Mouse (Mus musculus) kidney, adult 2 months (tissue): Measurements from ENCODE around the gene E2f6. TPM values are rescaled to one million over a fixed set of nuclear protein-coding genes. Genes with fewer than 3 reads are reported as not detected.

Experiments used
- DNase-seq: peaks from one replicate; pipeline ENCODE4 v3.0.0; 2021
- H3K27ac ChIP-seq: fragments of 200-500 bp; 2 replicates; pipeline ENCODE4 v1.5.1; 2012; ENCODE audit warnings: low read depth, low read length, control low read depth, inconsistent platforms; ENCODE audit not compliant: insufficient read depth
- H3K27me3 ChIP-seq: fragments of 200-500 bp; replicated peaks from 2 replicates; pipeline ENCODE4 v1.6.1; 2012; ENCODE audit warnings: mild to moderate bottlenecking, moderate library complexity, low read length, inconsistent platforms; ENCODE audit not compliant: control insufficient read depth, insufficient read depth
- H3K36me3 ChIP-seq: fragments of 200-500 bp; 2 replicates; pipeline ENCODE4 v1.6.1; 2012; ENCODE audit warnings: mild to moderate bottlenecking, moderate library complexity, low read length, inconsistent platforms; ENCODE audit not compliant: control insufficient read depth, insufficient read depth
- H3K4me1 ChIP-seq: fragments of 200-500 bp; 2 replicates; pipeline ENCODE4 v1.6.1; 2011; ENCODE audit warnings: low read length; ENCODE audit not compliant: control insufficient read depth, insufficient read depth
- H3K4me3 ChIP-seq: fragments of 200-500 bp; 2 replicates; pipeline ENCODE4 v1.5.1; 2011; ENCODE audit warnings: mild to moderate bottlenecking, low read depth, low read length, control low read depth; ENCODE audit not compliant: insufficient read depth
- CTCF ChIP-seq: fragments of 200-500 bp; conservative IDR thresholded peaks from 2 replicates; pipeline ENCODE4 v1.5.1; 2011; ENCODE audit warnings: low read depth, mild to moderate bottlenecking, control low read depth, low read length, moderate library complexity, mixed read lengths; ENCODE audit not compliant: insufficient read depth, insufficient read length
- POLR2A ChIP-seq: fragments of 200-500 bp; IDR thresholded peaks from one replicate; pipeline ENCODE4 v1.6.1; 2011; ENCODE audit warnings: low read depth, low read length, control low read depth
- WGBS: fragments of 180-500 bp; shearing (Covaris S2); methylation state at CpG from one replicate; pipeline ENCODE4 v1.1.7; 2018; 5-methylcytosine and 5-hydroxymethylcytosine counted together
- polyA plus RNA-seq: library from polyadenylated mRNA; depleted of rRNA; stranded (reverse); fragments of >200 nt; gene quantifications from 2 replicates; pipeline ENCODE4 v1.2.3, GENCODE M21; 2012

Gene E2f6
- polyA plus RNA-seq, 1 experiment = 15.5 TPM

DNA sequence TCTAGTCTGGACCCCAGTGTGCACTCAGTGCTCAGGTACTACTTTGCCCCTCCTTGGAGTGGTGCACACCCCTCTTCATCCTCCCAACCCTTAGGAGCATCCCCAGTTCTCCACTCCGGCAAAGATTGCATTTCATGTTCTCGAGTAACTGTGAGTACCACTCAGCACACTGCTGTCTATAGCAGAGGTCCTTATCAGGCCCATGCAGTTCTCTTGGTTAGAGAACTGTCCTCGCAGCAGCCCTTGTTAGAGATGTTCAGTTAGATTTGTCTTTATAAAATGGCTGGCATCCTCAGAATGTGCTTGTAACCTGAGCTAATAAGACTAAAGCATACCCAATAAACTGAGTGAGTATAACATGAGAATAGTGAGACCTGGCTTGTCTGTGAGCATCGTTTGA is 6.4 kb downstream of the E2f6 start:
- DNase-seq = no peak
- WGBS = 83% methylated on average over 4 of the region's 4 CpGs
- Histone ChIP-seq H3K36me3 (no peaks in the 10 kb centered on the region), H3K4me3 (no peak overlapping the region), H3K4me1 (no peaks in the 10 kb centered on the region), H3K27ac (no peak overlapping the region), H3K27me3 (no peaks in the 10 kb centered on the region)
- no peak for TF ChIP-seq CTCF
- TF ChIP-seq POLR2A = no peak

DNA sequence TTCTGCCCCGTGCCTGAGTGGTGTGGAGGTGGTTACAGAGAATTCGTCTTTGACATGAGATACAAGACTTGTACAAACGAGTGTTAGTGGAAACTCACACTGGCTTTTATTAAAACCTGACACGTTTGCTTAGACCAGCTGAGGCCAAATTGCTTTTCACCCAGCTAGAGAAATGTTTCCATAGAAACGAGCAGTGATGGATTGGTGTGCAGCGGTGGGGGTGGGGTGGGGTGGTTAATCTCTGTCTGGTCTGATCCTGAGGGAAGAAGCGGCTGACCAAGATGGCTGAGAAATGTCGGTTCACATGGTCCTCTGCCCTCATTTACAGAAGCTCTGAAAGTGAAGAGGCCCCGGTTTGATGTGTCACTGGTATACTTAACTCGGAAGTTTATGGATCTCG is 7.8 kb downstream of the E2f6 start:
- DNase-seq = no peak
- Histone ChIP-seq H3K36me3 (no peaks in the 10 kb centered on the region), H3K27ac (no peak overlapping the region), H3K4me3 (no peak overlapping the region), H3K27me3 (no peaks in the 10 kb centered on the region), H3K4me1 (no peaks in the 10 kb centered on the region)
- TF ChIP-seq POLR2A (no peak), CTCF (no peak)
- 71% methylated on average over 11 of the region's 11 CpGs for WGBS

DNA sequence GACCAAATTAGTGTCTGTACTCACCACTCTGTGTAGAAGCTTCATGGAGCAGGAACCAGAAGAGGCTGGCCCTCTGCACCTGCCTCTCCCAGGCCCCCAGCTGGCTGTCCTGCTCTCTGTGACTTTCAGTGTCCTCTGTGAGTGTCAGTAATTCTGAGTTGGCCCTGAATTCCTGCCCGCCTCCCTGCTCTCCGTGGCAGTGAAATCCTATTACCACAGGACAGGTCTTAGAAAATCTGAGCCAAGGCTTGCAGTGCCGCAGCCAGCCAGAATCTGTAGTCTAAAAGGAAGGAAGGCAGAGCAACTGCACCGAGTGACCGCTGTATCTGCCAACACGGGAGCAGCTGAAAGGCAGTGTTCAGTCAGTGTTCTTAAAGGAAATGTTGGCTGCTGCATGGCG is 10.0 kb downstream of the E2f6 start:
- Histone ChIP-seq H3K27ac (no peak overlapping the region), H3K27me3 (no peaks in the 10 kb centered on the region), H3K4me1 (no peaks in the 10 kb centered on the region), H3K4me3 (no peak overlapping the region), H3K36me3 (no peaks in the 10 kb centered on the region)
- no peak for TF ChIP-seq CTCF
- TF ChIP-seq POLR2A = no peak
- DNase-seq = no peak
- 84% methylated on average over 7 of the region's 7 CpGs for WGBS

DNA sequence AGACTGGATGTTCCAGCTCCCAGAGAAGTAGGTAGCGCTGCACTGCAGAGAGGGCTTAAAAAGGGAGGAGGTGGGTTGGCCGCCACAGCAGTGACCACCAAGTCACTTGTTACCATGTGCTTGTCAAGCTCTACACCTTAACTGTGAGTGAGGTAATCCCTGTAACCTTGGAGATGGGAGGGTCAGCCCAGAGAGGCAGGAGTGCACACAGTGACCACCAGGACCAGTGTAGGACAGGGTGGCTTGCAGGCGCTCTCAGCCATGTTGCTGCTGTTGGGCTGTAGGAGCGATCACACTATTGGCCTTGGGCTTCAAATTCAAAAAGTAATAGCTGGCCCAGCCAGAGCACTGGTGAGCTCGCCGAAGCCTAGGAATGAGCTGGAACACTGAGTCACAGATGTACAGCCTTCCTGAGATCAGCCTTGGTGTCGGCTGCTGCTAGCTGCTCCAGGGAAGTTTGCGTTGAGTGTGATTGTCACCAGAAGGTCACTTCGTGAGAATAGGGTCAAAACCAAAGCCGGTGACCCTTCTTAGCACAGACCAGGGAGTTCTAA is 11.5 kb downstream of the E2f6 start:
- Histone ChIP-seq H3K27ac (no peak overlapping the region), H3K27me3 (no peaks in the 10 kb centered on the region), H3K36me3 (no peaks in the 10 kb centered on the region), H3K4me3 (no peak overlapping the region), H3K4me1 (no peaks in the 10 kb centered on the region)
- no peak for DNase-seq
- TF ChIP-seq CTCF = no peak
- TF ChIP-seq POLR2A = no peak
- 97% methylated on average over 10 of the region's 10 CpGs for WGBS

DNA sequence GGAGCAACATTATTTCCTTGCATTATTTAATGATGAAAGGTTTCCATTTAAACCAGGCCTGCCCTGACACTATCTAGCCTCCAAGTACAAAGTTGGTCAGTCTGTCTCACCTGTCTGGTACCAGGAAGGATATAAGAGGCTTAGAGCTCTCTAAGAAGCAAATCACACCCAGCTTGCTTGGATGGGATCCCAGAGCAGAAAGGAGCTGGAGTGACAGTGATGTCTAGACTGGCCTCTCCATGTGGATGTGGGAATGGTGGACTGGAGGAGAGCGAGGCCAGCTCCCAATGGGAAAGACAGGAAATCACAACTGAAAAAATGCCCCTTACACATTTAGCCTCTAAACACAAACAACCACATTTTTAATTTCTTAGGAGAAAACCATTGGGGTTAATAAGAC is 12.9 kb downstream of the E2f6 start:
- no peak for DNase-seq
- TF ChIP-seq POLR2A = no peak
- no peak for TF ChIP-seq CTCF
- 89% methylated on average over 1 of the region's 1 CpGs for WGBS
- Histone ChIP-seq H3K4me1 (no peaks in the 10 kb centered on the region), H3K27ac (no peak overlapping the region), H3K27me3 (no peaks in the 10 kb centered on the region), H3K4me3 (no peak overlapping the region), H3K36me3 (no peaks in the 10 kb centered on the region)

DNA sequence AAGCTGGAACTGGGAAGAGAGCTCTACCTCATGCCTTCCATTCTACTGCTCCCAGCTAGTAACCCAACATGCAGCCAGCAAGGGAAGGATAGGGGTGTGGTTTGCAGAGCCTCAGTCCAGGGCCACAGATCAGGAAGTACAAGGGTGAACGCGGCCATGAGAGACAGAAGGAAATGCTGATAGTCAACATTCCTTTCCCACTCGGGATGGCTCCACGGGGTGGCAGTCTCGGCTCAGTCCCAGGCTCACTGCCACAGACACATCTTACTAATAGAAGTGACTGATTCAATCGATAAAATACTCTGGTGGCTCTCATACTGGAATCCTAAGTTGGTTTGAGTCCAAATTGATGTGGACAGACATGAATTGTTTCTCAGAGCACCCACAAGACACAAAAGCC is 17.7 kb downstream of the E2f6 start:
- Histone ChIP-seq H3K27me3 (no peaks in the 10 kb centered on the region), H3K27ac (no peak overlapping the region), H3K36me3 (no peaks in the 10 kb centered on the region), H3K4me3 (no peak overlapping the region), H3K4me1 (no peaks in the 10 kb centered on the region)
- peak; percentile 82 for TF ChIP-seq CTCF
- TF ChIP-seq POLR2A = no peak
- DNase-seq = peak; percentile 77
- WGBS = 24% methylated on average over 6 of the region's 6 CpGs

DNA sequence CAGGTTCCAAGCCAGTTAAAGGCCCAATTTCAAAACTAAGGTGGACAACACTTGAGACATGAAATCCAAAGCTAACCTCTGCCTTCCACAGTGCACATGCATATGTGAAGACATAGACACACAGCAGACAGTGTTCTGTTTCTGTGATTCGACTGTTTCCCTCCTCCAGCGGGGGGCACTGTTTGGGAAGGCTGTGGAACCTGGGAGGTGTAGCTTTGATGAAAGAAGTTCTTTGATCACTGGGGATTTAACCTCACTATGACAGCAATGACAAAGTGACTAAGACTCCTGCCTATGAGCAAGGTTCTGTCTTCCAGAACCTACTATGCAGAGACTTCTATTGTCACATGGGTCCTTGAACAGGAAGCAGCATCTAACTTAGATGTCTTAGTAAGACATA is 19.0 kb downstream of the E2f6 start:
- no peak for DNase-seq
- 80% methylated on average over 2 of the region's 2 CpGs for WGBS

More for the DNA sequence above, 19.0 kb downstream of the E2f6 start:
- no peaks in the 10 kb centered on the region for H3K36me3 ChIP-seq
- H3K27ac ChIP-seq = no peak overlapping the region
- peak; percentile 50 for TF ChIP-seq CTCF
- TF ChIP-seq POLR2A = no peak
- H3K4me3 ChIP-seq = no peak overlapping the region
- no peaks in the 10 kb centered on the region for H3K27me3 ChIP-seq
- H3K4me1 ChIP-seq = no peaks in the 10 kb centered on the region
